Mouse (Mus musculus): Measurements from ENCODE around the gene Gpatch4. TPM values are rescaled to one million over a fixed set of nuclear protein-coding genes. Genes with fewer than 3 reads are reported as not detected.
A peak's percentile ranks its signal among the peaks of the same experiment; 100 is the strongest.

Gpatch4 gene
- polyA plus RNA-seq, 1 experiment from 2014 or later = 40.6 TPM

- Histone ChIP-seq H3K36me3 (ENCODE audit: insufficient read depth) (no peaks in the 10 kb centered on the region), H3K4me2 (no peak overlapping the region), H3K4me1 (ENCODE audit: insufficient read depth) (0 out of 2 replicates have a peak, but pooled peaks cover 3% of the 10 kb centered on the region), H3K27ac (ENCODE audit: low read depth) (no peak overlapping the region), H3K4me3 (ENCODE audit: low read depth, low read length) (no peak overlapping the region), H3K9ac (no peak overlapping the region), H3K9me3 (ENCODE audit: low read depth, low read length) (peaks cover under 1% of the 10 kb centered on the region; the same call in 1 of the 2 replicates), H3K27me3 (ENCODE audit: insufficient read depth, low read length) (peaks cover 12% of the 10 kb centered on the region)
- TF ChIP-seq CTCF (IDR thresholded peaks at IDR 0.05; ENCODE audit: low read depth) = no peak
- WGBS = 33% methylated on average over 5 of the region's 5 CpGs
- no peak for ATAC-seq (ENCODE audit: insufficient read depth)
- no peak for DNase-seq
Measured at GRCm38 (mm10) chr3:88033506-88033905, 9.4 kb upstream of the Gpatch4 start.

- Histone ChIP-seq H3K4me1 (ENCODE audit: insufficient read depth) (0 out of 2 replicates have a peak, but pooled peaks cover 3% of the 10 kb centered on the region), H3K9me3 (ENCODE audit: low read depth, low read length) (no peaks in the 10 kb centered on the region), H3K4me3 (ENCODE audit: low read depth, low read length) (no peak overlapping the region), H3K27me3 (ENCODE audit: insufficient read depth, low read length) (peaks cover 11% of the 10 kb centered on the region), H3K27ac (ENCODE audit: low read depth) (no peak overlapping the region), H3K36me3 (ENCODE audit: insufficient read depth) (no peaks in the 10 kb centered on the region), H3K4me2 (no peak overlapping the region), H3K9ac (no peak overlapping the region)
- 48% methylated on average over 1 of the region's 1 CpGs for WGBS
- ATAC-seq (ENCODE audit: insufficient read depth) (no peak), DNase-seq (no peak)
- no peak for TF ChIP-seq CTCF (IDR thresholded peaks at IDR 0.05; ENCODE audit: low read depth)
Measured at GRCm38 (mm10) chr3:88035561-88036293, 7.2 kb upstream of the Gpatch4 start.

GRCm38 (mm10) chr3:88049532-88049931, 6.6 kb downstream of the Gpatch4 start:
- 26% methylated on average over 3 of the region's 3 CpGs for WGBS
- DNase-seq = peak; percentile 38
- H3K27ac ChIP-seq (ENCODE audit: low read depth) = no peak overlapping the region
- no peak overlapping the region for H3K9ac ChIP-seq
- no peaks in the 10 kb centered on the region for H3K27me3 ChIP-seq (ENCODE audit: insufficient read depth, low read length)
- no peak overlapping the region for H3K4me2 ChIP-seq
- H3K36me3 ChIP-seq (ENCODE audit: insufficient read depth) = peaks cover 26% of the 10 kb centered on the region
- no peak overlapping the region for H3K4me3 ChIP-seq (ENCODE audit: low read depth, low read length)
- H3K9me3 ChIP-seq (ENCODE audit: low read depth, low read length) = no peaks in the 10 kb centered on the region
- H3K4me1 ChIP-seq (ENCODE audit: insufficient read depth) = no peaks in the 10 kb centered on the region
- TF ChIP-seq CTCF (IDR thresholded peaks at IDR 0.05; ENCODE audit: low read depth) = no peak
- peak; percentile 78; the same call in 1 of the 2 replicates for ATAC-seq (ENCODE audit: insufficient read depth)

- no peaks in the 10 kb centered on the region for H3K9me3 ChIP-seq (ENCODE audit: low read depth, low read length)
- DNase-seq = no peak
- no peak overlapping the region for H3K27ac ChIP-seq (ENCODE audit: low read depth)
- TF ChIP-seq CTCF (IDR thresholded peaks at IDR 0.05; ENCODE audit: low read depth) = no peak
- H3K27me3 ChIP-seq (ENCODE audit: insufficient read depth, low read length) = no peaks in the 10 kb centered on the region
- H3K4me1 ChIP-seq (ENCODE audit: insufficient read depth) = no peaks in the 10 kb centered on the region
- peak overlapping the region; percentile 89 for H3K4me2 ChIP-seq
- peak overlapping the region; percentile 87; the same call in 1 of the 2 replicates for H3K4me3 ChIP-seq (ENCODE audit: low read depth, low read length)
- H3K9ac ChIP-seq = peak overlapping the region; percentile 88
- no peak for ATAC-seq (ENCODE audit: insufficient read depth)
- peaks cover 34% of the 10 kb centered on the region for H3K36me3 ChIP-seq (ENCODE audit: insufficient read depth)
- WGBS = 75% methylated on average over 6 of the region's 6 CpGs
Measured at GRCm38 (mm10) chr3:88057030-88057429, 14.1 kb downstream of the Gpatch4 start.

- Histone ChIP-seq H3K36me3 (ENCODE audit: insufficient read depth) (peaks cover 27% of the 10 kb centered on the region), H3K27me3 (ENCODE audit: insufficient read depth, low read length) (no peaks in the 10 kb centered on the region), H3K9me3 (ENCODE audit: low read depth, low read length) (no peaks in the 10 kb centered on the region), H3K4me1 (ENCODE audit: insufficient read depth) (no peaks in the 10 kb centered on the region), H3K27ac (ENCODE audit: low read depth) (peak within 1 kb of the TSS; percentile 61; the same call in 1 of the 2 replicates), H3K9ac (peak within 1 kb of the TSS; percentile 88), H3K4me3 (ENCODE audit: low read depth, low read length) (peak within 1 kb of the TSS; percentile 87), H3K4me2 (peak within 1 kb of the TSS; percentile 89)
- DNase-seq (peak; percentile 95), ATAC-seq (ENCODE audit: insufficient read depth) (peak; percentile 95)
- no peak for TF ChIP-seq CTCF (IDR thresholded peaks at IDR 0.05; ENCODE audit: low read depth)
- WGBS = under 1% methylated on average over 60 of the region's 60 CpGs
Measured at GRCm38 (mm10) chr3:88057902-88058696, 15.2 kb downstream of the Gpatch4 start, which contains the start of gene Naxe. Gene Naxe (minus strand): TSS chr3:88058495.

GRCm38 (mm10) chr3:88068386-88068785, 25.5 kb downstream of the Gpatch4 start:
- Histone ChIP-seq H3K4me3 (ENCODE audit: low read depth, low read length) (no peak overlapping the region), H3K36me3 (ENCODE audit: insufficient read depth) (no peaks in the 10 kb centered on the region), H3K9ac (no peak overlapping the region), H3K9me3 (ENCODE audit: low read depth, low read length) (no peaks in the 10 kb centered on the region), H3K27me3 (ENCODE audit: insufficient read depth, low read length) (no peaks in the 10 kb centered on the region), H3K27ac (ENCODE audit: low read depth) (no peak overlapping the region), H3K4me1 (ENCODE audit: insufficient read depth) (no peaks in the 10 kb centered on the region), H3K4me2 (no peak overlapping the region)
- ATAC-seq (ENCODE audit: insufficient read depth) (peak; percentile 52; the same call in 1 of the 2 replicates), DNase-seq (peak; percentile 71)
- WGBS = 9% methylated on average over 2 of the region's 2 CpGs
- no peak for TF ChIP-seq CTCF (IDR thresholded peaks at IDR 0.05; ENCODE audit: low read depth)

GRCm38 (mm10) chr3:88071783-88072182, 28.9 kb downstream of the Gpatch4 start:
- no peaks in the 10 kb centered on the region for H3K27me3 ChIP-seq (ENCODE audit: insufficient read depth, low read length)

More at GRCm38 (mm10) chr3:88071783-88072182, 28.9 kb downstream of the Gpatch4 start:
- H3K9me3 ChIP-seq (ENCODE audit: low read depth, low read length) = no peaks in the 10 kb centered on the region
- H3K4me1 ChIP-seq (ENCODE audit: insufficient read depth) = no peaks in the 10 kb centered on the region
- peak; percentile 74; the same call in 1 of the 2 replicates for ATAC-seq (ENCODE audit: insufficient read depth)
- no peak overlapping the region for H3K4me3 ChIP-seq (ENCODE audit: low read depth, low read length)
- WGBS = under 1% methylated on average over 5 of the region's 5 CpGs
- no peak overlapping the region for H3K4me2 ChIP-seq
- no peak overlapping the region for H3K9ac ChIP-seq
- no peaks in the 10 kb centered on the region for H3K36me3 ChIP-seq (ENCODE audit: insufficient read depth)
- H3K27ac ChIP-seq (ENCODE audit: low read depth) = no peak overlapping the region
- peak; percentile 95 for TF ChIP-seq CTCF (IDR thresholded peaks at IDR 0.05; ENCODE audit: low read depth)
- DNase-seq = peak; percentile 92
